Mouse (Mus musculus): ENCODE measurements around the gene Ehbp1. TPM values are rescaled to one million over a fixed set of nuclear protein-coding genes. Genes with fewer than 3 reads are reported as not detected.

Ehbp1 gene
- polyA plus RNA-seq, 1 experiment, result 29.1 TPM

- H3K27ac ChIP-seq (ENCODE audit: insufficient read depth, low read length), result no peak overlapping the region
- TF ChIP-seq CTCF (IDR thresholded peaks at IDR 0.05; ENCODE audit: low read depth, low read length) (no peak), EP300 (IDR thresholded peaks at IDR 0.05; ENCODE audit: insufficient read depth, low read depth, low read length) (no peak), POLR2A (IDR thresholded peaks at IDR 0.05; ENCODE audit: insufficient read depth, low read length) (no peak)
Measured at GRCm38 (mm10) chr11:22138466-22138865, 203.6 kb downstream of the Ehbp1 start.

GRCm38 (mm10) chr11:22125188-22125587 lies 216.9 kb downstream of the Ehbp1 start:
- Histone ChIP-seq H3K36me3 (ENCODE audit: control insufficient read depth, insufficient read depth, low read length, poor library complexity, severe bottlenecking) (no peaks in the 10 kb centered on the region), H3K4me3 (ENCODE audit: low read depth, low read length) (no peak overlapping the region), H3K9ac (ENCODE audit: low read depth, poor library complexity, severe bottlenecking) (no peak overlapping the region), H3K9me3 (replicated peaks; ENCODE audit: control insufficient read depth, insufficient read depth, low read length, poor library complexity, severe bottlenecking) (no peaks in the 10 kb centered on the region), H3K27ac (ENCODE audit: insufficient read depth, low read length) (no peak overlapping the region), H3K4me1 (ENCODE audit: control insufficient read depth, insufficient read depth, low read length) (no peaks in the 10 kb centered on the region), H3K27me3 (ENCODE audit: control insufficient read depth, insufficient read depth, low read length, poor library complexity, severe bottlenecking) (no peaks in the 10 kb centered on the region)
- TF ChIP-seq EP300 (IDR thresholded peaks at IDR 0.05; ENCODE audit: insufficient read depth, low read depth, low read length) (no peak), POLR2A (IDR thresholded peaks at IDR 0.05; ENCODE audit: insufficient read depth, low read length) (no peak), CTCF (IDR thresholded peaks at IDR 0.05; ENCODE audit: low read depth, low read length) (no peak)

More at GRCm38 (mm10) chr11:22138466-22138865, 203.6 kb downstream of the Ehbp1 start:
- H3K36me3 ChIP-seq (ENCODE audit: control insufficient read depth, insufficient read depth, low read length, poor library complexity, severe bottlenecking), result no peaks in the 10 kb centered on the region; the same call in 1 of the 2 replicates
- H3K9me3 ChIP-seq (replicated peaks; ENCODE audit: control insufficient read depth, insufficient read depth, low read length, poor library complexity, severe bottlenecking), result no peaks in the 10 kb centered on the region
- no peak overlapping the region for H3K4me3 ChIP-seq (ENCODE audit: low read depth, low read length)
- H3K4me1 ChIP-seq (ENCODE audit: control insufficient read depth, insufficient read depth, low read length), result no peaks in the 10 kb centered on the region
- H3K9ac ChIP-seq (ENCODE audit: low read depth, poor library complexity, severe bottlenecking), result no peak overlapping the region
- H3K27me3 ChIP-seq (ENCODE audit: control insufficient read depth, insufficient read depth, low read length, poor library complexity, severe bottlenecking), result no peaks in the 10 kb centered on the region

DNA sequence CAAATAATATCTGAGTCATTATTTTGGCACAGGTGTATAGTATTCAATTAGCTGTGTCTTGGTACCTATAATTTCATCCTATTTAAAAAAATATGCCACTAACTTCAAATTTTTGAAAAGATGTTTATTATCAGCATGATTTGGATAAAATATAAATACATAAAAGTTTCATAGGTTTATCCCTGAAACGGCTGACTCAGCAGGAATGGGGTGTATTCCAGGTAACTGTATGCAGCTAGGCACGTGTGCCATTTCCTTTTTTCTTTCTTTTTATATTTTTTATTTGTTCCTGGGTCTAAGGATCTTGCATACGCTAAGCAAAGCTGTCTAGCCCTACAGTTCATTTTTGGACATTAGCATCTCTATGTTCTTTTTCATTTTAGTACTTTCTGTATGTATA lies 223.2 kb downstream of the Ehbp1 start:
- no peaks in the 10 kb centered on the region for H3K4me1 ChIP-seq (ENCODE audit: control insufficient read depth, insufficient read depth, low read length)
- no peak for TF ChIP-seq CTCF (IDR thresholded peaks at IDR 0.05; ENCODE audit: low read depth, low read length)
- TF ChIP-seq EP300 (IDR thresholded peaks at IDR 0.05; ENCODE audit: insufficient read depth, low read depth, low read length), result no peak
- no peak for TF ChIP-seq POLR2A (IDR thresholded peaks at IDR 0.05; ENCODE audit: insufficient read depth, low read length)
- no peaks in the 10 kb centered on the region for H3K9me3 ChIP-seq (replicated peaks; ENCODE audit: control insufficient read depth, insufficient read depth, low read length, poor library complexity, severe bottlenecking)

DNA sequence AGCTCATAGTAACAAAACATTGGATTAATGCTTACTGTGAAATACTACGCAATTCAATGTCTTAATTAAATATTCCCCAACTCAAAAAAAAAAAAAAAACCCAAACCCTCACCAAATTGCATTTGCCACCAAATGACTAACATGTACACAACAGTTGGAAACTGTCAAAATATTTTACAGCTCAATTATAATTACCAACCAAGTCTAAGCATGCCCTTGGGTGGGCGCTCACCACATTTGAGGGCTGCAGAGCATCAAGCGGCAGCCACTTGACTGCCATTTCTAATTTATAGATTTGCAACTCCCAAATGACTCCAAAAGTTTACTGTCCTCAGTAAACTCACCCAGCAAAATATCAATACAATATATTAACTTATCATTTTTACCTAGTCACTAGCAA lies 229.9 kb downstream of the Ehbp1 start:
- TF ChIP-seq POLR2A (IDR thresholded peaks at IDR 0.05; ENCODE audit: insufficient read depth, low read length) (no peak), CTCF (IDR thresholded peaks at IDR 0.05; ENCODE audit: low read depth, low read length) (no peak), EP300 (IDR thresholded peaks at IDR 0.05; ENCODE audit: insufficient read depth, low read depth, low read length) (no peak)
- Histone ChIP-seq H3K27me3 (ENCODE audit: control insufficient read depth, insufficient read depth, low read length, poor library complexity, severe bottlenecking) (no peaks in the 10 kb centered on the region), H3K4me3 (ENCODE audit: low read depth, low read length) (no peak overlapping the region), H3K36me3 (ENCODE audit: control insufficient read depth, insufficient read depth, low read length, poor library complexity, severe bottlenecking) (no peaks in the 10 kb centered on the region), H3K4me1 (ENCODE audit: control insufficient read depth, insufficient read depth, low read length) (no peaks in the 10 kb centered on the region), H3K9me3 (replicated peaks; ENCODE audit: control insufficient read depth, insufficient read depth, low read length, poor library complexity, severe bottlenecking) (no peaks in the 10 kb centered on the region), H3K9ac (ENCODE audit: low read depth, poor library complexity, severe bottlenecking) (no peak overlapping the region), H3K27ac (ENCODE audit: insufficient read depth, low read length) (no peak overlapping the region)

More for the DNA sequence above, 223.2 kb downstream of the Ehbp1 start:
- Histone ChIP-seq H3K27ac (ENCODE audit: insufficient read depth, low read length) (no peak overlapping the region), H3K27me3 (ENCODE audit: control insufficient read depth, insufficient read depth, low read length, poor library complexity, severe bottlenecking) (no peaks in the 10 kb centered on the region), H3K36me3 (ENCODE audit: control insufficient read depth, insufficient read depth, low read length, poor library complexity, severe bottlenecking) (no peaks in the 10 kb centered on the region), H3K4me3 (ENCODE audit: low read depth, low read length) (no peak overlapping the region), H3K9ac (ENCODE audit: low read depth, poor library complexity, severe bottlenecking) (no peak overlapping the region)

GRCm38 (mm10) chr11:22089346-22089745 lies 252.7 kb downstream of the Ehbp1 start:
- H3K4me3 ChIP-seq (ENCODE audit: low read depth, low read length), result no peak overlapping the region
- H3K36me3 ChIP-seq (ENCODE audit: control insufficient read depth, insufficient read depth, low read length, poor library complexity, severe bottlenecking), result no peaks in the 10 kb centered on the region
- no peak overlapping the region for H3K9ac ChIP-seq (ENCODE audit: low read depth, poor library complexity, severe bottlenecking)
- no peaks in the 10 kb centered on the region for H3K27me3 ChIP-seq (ENCODE audit: control insufficient read depth, insufficient read depth, low read length, poor library complexity, severe bottlenecking)
- H3K4me1 ChIP-seq (ENCODE audit: control insufficient read depth, insufficient read depth, low read length), result no peaks in the 10 kb centered on the region
- H3K27ac ChIP-seq (ENCODE audit: insufficient read depth, low read length), result no peak overlapping the region
- TF ChIP-seq POLR2A (IDR thresholded peaks at IDR 0.05; ENCODE audit: insufficient read depth, low read length) (no peak), EP300 (IDR thresholded peaks at IDR 0.05; ENCODE audit: insufficient read depth, low read depth, low read length) (no peak), CTCF (IDR thresholded peaks at IDR 0.05; ENCODE audit: low read depth, low read length) (no peak)
- no peaks in the 10 kb centered on the region for H3K9me3 ChIP-seq (replicated peaks; ENCODE audit: control insufficient read depth, insufficient read depth, low read length, poor library complexity, severe bottlenecking)

DNA sequence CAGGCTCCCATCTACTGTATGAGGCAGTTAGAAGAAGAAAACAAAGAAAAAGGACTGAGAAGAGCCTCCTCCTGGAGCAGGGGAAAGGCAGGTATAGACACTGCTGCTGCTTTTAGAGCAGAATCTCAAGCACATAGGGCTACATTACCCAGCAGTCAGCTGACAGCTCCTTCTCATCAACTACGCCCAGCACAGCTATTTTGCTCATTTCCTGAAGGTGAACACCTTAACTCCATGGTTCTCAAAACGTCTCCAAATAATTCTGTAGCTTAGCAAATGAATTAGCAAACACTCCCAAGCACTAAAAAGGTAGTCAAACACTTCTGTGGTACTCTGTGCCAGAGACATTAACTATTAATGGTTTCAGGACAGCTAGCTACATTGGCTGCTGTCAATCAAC lies 278.7 kb downstream of the Ehbp1 start:
- Histone ChIP-seq H3K9ac (ENCODE audit: low read depth, poor library complexity, severe bottlenecking) (no peak overlapping the region), H3K36me3 (ENCODE audit: control insufficient read depth, insufficient read depth, low read length, poor library complexity, severe bottlenecking) (no peaks in the 10 kb centered on the region), H3K4me3 (ENCODE audit: low read depth, low read length) (no peak overlapping the region), H3K27me3 (ENCODE audit: control insufficient read depth, insufficient read depth, low read length, poor library complexity, severe bottlenecking) (no peaks in the 10 kb centered on the region), H3K27ac (ENCODE audit: insufficient read depth, low read length) (no peak overlapping the region), H3K4me1 (ENCODE audit: control insufficient read depth, insufficient read depth, low read length) (no peaks in the 10 kb centered on the region), H3K9me3 (replicated peaks; ENCODE audit: control insufficient read depth, insufficient read depth, low read length, poor library complexity, severe bottlenecking) (no peaks in the 10 kb centered on the region)
- TF ChIP-seq CTCF (IDR thresholded peaks at IDR 0.05; ENCODE audit: low read depth, low read length) (no peak), POLR2A (IDR thresholded peaks at IDR 0.05; ENCODE audit: insufficient read depth, low read length) (no peak), EP300 (IDR thresholded peaks at IDR 0.05; ENCODE audit: insufficient read depth, low read depth, low read length) (no peak)
